Mouse (Mus musculus): ENCODE measurements around the gene Cep126.

DNA sequence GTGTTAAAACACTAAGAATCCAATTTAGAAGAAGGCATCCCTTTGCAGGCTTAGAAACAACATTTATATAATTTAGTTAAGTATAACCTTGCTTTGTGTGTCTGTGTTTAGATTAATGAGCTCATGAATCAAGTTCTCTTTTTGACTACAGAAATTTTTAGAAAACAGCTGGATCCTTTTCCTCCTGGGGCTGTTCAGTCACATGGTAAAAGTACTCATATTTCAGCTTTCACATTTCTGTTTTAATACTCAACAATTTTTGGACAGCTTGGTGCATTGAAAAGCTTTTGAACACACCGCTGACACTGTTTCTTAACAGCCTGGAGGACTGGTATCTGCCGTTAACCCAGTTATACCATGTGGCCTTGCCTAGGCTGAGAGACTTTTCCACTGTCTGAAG, 22.9 kb upstream of the Cep126 start:
- no peak for TF ChIP-seq POLR2A (IDR thresholded peaks at IDR 0.05; ENCODE audit: insufficient read depth, low read depth, low read length)
- no peak for TF ChIP-seq CTCF (IDR thresholded peaks at IDR 0.05; ENCODE audit: insufficient read depth, low read depth, low read length)

Data from olfactory bulb, adult 2 months (tissue).